In the genomic region with DNA sequence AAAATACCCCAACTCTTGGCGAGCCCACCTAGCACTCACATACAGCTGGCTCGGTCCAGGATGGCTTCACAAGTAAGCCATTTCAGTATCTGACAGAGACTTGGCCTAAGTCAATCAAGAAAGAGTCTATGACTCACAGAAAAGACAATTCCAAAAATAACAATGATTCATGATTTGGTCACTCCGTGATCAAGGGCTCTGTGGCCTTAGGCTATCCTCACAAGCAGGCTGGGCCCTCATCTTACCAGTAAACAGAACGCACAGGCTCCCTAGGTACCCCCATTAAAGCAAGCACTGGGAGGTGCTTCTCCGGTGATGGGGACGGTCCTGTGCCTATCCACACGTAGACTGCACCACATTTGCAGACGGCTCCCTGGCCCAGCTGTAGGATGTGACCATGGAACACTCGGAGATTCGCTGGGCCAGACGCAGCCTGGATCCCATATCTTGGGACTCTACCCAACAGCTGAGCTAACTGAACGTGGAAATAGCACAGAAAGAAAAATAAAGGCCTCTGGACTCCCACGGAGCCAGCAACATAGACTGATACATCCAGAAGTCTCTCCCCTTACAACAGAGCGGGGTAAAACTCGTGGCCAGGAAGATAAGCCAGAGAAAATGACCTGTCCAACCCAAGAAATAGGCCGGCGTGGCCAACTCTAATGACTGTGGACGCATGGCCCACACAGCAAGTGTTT, we compare ENCODE assay signal across 10 mouse cellular contexts.
DNase-seq lines count a peak whose midpoint lies in the region; ATAC-seq and TF ChIP-seq lines count a peak whose summit lies in the region.
"Had no signal": no experiment of that assay in that cellular context is flagged by ENCODE, and none has a peak within 500 bp of the region (broad histone marks: within the 10 kb centered on the region; RNA-seq: fewer than 3 reads in every experiment).

No protein-coding gene starts in this region.

- DNase-seq in 3134 (ENCODE audit: extremely low read depth, insufficient read length, low spot score) (peak; percentile 84), 3T3-L1 (ENCODE audit: low read depth, low spot score) (peak; percentile 98)
- peak; percentile 23 for DNase-seq in fat pad, adult 2 months (ENCODE audit: extremely low read depth, low read depth, low spot score)
- peak; percentile 47 to 51 for DNase-seq in heart, postnatal 10 days
- DNase-seq in lung, postnatal 0 days (ENCODE audit: low spot score): no peak
- no peak for DNase-seq in lung, postnatal 4 days
- DNase-seq in left cerebral cortex, postnatal 10 days (ENCODE audit: extremely low spot score in 1 of 2, low spot score in 2 of 2): no peak
- DNase-seq: cerebellum, adult 11-12 months had no signal

- no peaks in the 10 kb centered on the region for H3K9me3 ChIP-seq in lung, postnatal 0 days (ENCODE audit: low read length)
- H3K9me3 ChIP-seq: limb, embryonic 13.5 days; lung, embryonic 15.5 days had no signal

- no peak for TF ChIP-seq EP300 in lung, postnatal 0 days (IDR thresholded peaks at IDR 0.05)

- H3K36me3 ChIP-seq in lung, postnatal 0 days (ENCODE audit: insufficient read depth, low read length): no peaks in the 10 kb centered on the region
- H3K36me3 ChIP-seq: lung, embryonic 15.5 days had no signal

- no peak for ATAC-seq in lung, postnatal 0 days

- no peak overlapping the region for H3K4me3 ChIP-seq in lung, postnatal 0 days (ENCODE audit: low read depth, low read length)
- H3K4me3 ChIP-seq: limb, embryonic 13.5 days; lung, embryonic 15.5 days had no signal

- intact Hi-C loops in heart, postnatal 10 days (cut with DNase I): no loop called here
- intact Hi-C loops in left cerebral cortex, postnatal 10 days (cut with DNase I): no loop called here

- WGBS in lung, postnatal 0 days: 80% methylated on average over 18 of the region's 18 CpGs

- H3K27me3 ChIP-seq in lung, postnatal 0 days (replicated peaks; ENCODE audit: insufficient read depth, low read length): no peaks in the 10 kb centered on the region
- H3K27me3 ChIP-seq: lung, embryonic 15.5 days had no signal

- H3K27ac ChIP-seq in lung, postnatal 0 days (ENCODE audit: low read length): no peak overlapping the region
- H3K27ac ChIP-seq: limb, embryonic 13.5 days; lung, embryonic 15.5 days had no signal

- no peaks in the 10 kb centered on the region for H3K4me1 ChIP-seq in lung, postnatal 0 days (ENCODE audit: insufficient read depth, low read depth, low read length)
- H3K4me1 ChIP-seq: lung, embryonic 15.5 days had no signal

- no peak overlapping the region for H3K9ac ChIP-seq in lung, postnatal 0 days (replicated peaks; ENCODE audit: low read depth)
- H3K9ac ChIP-seq: limb, embryonic 13.5 days; lung, embryonic 15.5 days had no signal

- no peak for TF ChIP-seq CTCF in lung, postnatal 0 days (IDR thresholded peaks at IDR 0.05)

- no peak overlapping the region for H3K4me2 ChIP-seq in lung, postnatal 0 days (replicated peaks; ENCODE audit: low read depth, low read length)
- H3K4me2 ChIP-seq: limb, embryonic 13.5 days; lung, embryonic 15.5 days had no signal

Comparison
In these comparisons a context has a peak if more than half of its experiments do, and no peak if none do; other contexts are left out.
1. DNase-seq: peak in 3134 (single experiment), 3T3-L1 (single experiment), fat pad, adult 2 months (single experiment) and heart, postnatal 10 days (2 of 2); none in lung, postnatal 0 days (single experiment), lung, postnatal 4 days (0 of 2) and left cerebral cortex, postnatal 10 days (0 of 2).